Mouse (Mus musculus) liver, embryonic 11.5 days (tissue): ENCODE measurements at regions not wholly inside any gene's neighbourhood (a gene's known extent, or its start where the extent isn't known, plus 50 kb on each side); places are given as distances from the start of the nearest gene placed in this dataset.
A peak's percentile ranks its signal among the peaks of the same experiment; 100 is the strongest.

Experiments
- ATAC-seq: fragments of 200-750 bp; cut with Nextera tagmentation; replicated peaks from 2 replicates; pipeline ENCODE4 v1.8.0; 2017; ENCODE audit warnings: moderate number of reproducible peaks, mild to moderate bottlenecking, moderate TSS enrichment, moderate library complexity; ENCODE audit not compliant: low FRiP score
- DNase-seq: peaks from one replicate; pipeline ENCODE4 v3.0.0-alpha.2; 2017; ENCODE audit warnings: low spot score
- H3K27ac ChIP-seq: fragments of 300-500 bp; sonication (generic); 2 replicates; pipeline ENCODE4 v1.5.1; 2014; ENCODE audit warnings: mild to moderate bottlenecking, low read depth, low read length, control low read depth
- H3K27me3 ChIP-seq: fragments of 300-500 bp; sonication (generic); replicated peaks from 2 replicates; pipeline ENCODE4 v1.6.1; 2014; ENCODE audit warnings: low read length, mixed read lengths; ENCODE audit not compliant: control insufficient read depth, insufficient read depth
- H3K36me3 ChIP-seq: fragments of 300-500 bp; sonication (generic); 2 replicates; pipeline ENCODE4 v1.6.1; 2014; ENCODE audit warnings: mild to moderate bottlenecking, low read length, moderate library complexity, mixed read lengths; ENCODE audit not compliant: control insufficient read depth, insufficient read depth
- H3K4me1 ChIP-seq: fragments of 300-500 bp; sonication (generic); replicated peaks from 2 replicates; pipeline ENCODE4 v1.6.1; 2014; ENCODE audit warnings: low read length, mixed read lengths; ENCODE audit not compliant: control insufficient read depth, insufficient read depth
- H3K4me2 ChIP-seq: fragments of 300-500 bp; sonication (generic); 2 replicates; pipeline ENCODE4 v1.6.1; 2014; ENCODE audit warnings: mild to moderate bottlenecking, control low read depth, moderate library complexity
- H3K4me3 ChIP-seq: fragments of 300-500 bp; sonication (generic); 2 replicates; pipeline ENCODE4 v1.5.1; 2014; ENCODE audit warnings: low read depth, low read length, control low read depth
- H3K9ac ChIP-seq: fragments of 300-500 bp; sonication (generic); 2 replicates; pipeline ENCODE4 v1.6.1; 2014; ENCODE audit warnings: low read depth, low read length, control low read depth
- H3K9me3 ChIP-seq: fragments of 300-500 bp; sonication (generic); 2 replicates; pipeline ENCODE4 v1.6.1; 2016; ENCODE audit warnings: low read length, inconsistent platforms, mixed read lengths; ENCODE audit not compliant: control insufficient read depth
- WGBS: fragments of 180-500 bp; shearing (Covaris S2); extraction: QIAGEN DNeasy Blood & Tissue Kit; methylation state at CpG from one replicate; pipeline ENCODE4 v1.1.7; 2014; 5-methylcytosine and 5-hydroxymethylcytosine counted together

- whole genome bisulfite sequencing = 88% methylated on average over 2 of the region's 2 CpGs
- peak; percentile 52; the same call in 1 of the 2 replicates for ATAC-seq
- no peak overlapping the region for H3K9ac ChIP-seq
- H3K27me3 ChIP-seq = no peaks in the 10 kb centered on the region
- peaks cover 5% of the 10 kb centered on the region for H3K4me1 ChIP-seq
- H3K9me3 ChIP-seq = no peaks in the 10 kb centered on the region
- DNase-seq = no peak
- H3K4me3 ChIP-seq = no peak overlapping the region
- H3K4me2 ChIP-seq = no peak overlapping the region
- H3K36me3 ChIP-seq = no peaks in the 10 kb centered on the region
- H3K27ac ChIP-seq = no peak overlapping the region
These were observed 73.7 kb upstream of the Pgrmc2 start for GRCm38 (mm10) chr3:41156562-41156961.

DNA sequence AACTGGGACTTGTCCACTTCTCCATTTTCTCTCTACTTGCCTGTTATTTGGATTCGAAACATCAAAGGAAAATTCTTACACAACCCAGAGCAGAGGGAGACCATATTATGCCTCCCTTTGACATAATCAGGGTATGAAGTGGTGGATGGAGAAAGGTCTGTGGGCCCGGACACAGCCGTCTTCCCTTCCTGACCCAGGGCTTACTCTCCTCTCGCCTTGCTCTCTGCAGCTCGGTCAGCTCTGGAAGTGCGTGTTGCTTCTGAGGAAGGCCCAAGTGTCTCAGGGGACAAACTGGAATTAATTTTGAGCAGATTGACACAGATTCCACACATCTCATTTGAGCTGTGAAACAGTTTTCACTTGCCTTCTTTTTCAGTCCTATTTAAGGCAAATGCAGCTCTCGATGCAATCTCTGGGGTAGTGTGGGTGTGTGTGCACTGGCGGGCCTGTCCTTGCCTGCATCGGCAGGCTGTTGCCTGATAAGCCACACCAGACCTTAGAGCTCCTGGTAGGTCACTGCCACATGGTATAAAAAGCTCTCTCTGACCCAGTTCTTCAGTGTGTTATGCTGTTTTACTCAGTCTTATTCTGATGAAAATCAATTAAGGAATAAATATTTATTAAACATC lies 72.4 kb upstream of the Pgrmc2 start:
- no peak overlapping the region for H3K9ac ChIP-seq
- DNase-seq (no peak), ATAC-seq (peak; percentile 95)
- H3K9me3 ChIP-seq = no peaks in the 10 kb centered on the region
- H3K27me3 ChIP-seq = no peaks in the 10 kb centered on the region
- H3K4me1 ChIP-seq = peaks cover 5% of the 10 kb centered on the region
- no peaks in the 10 kb centered on the region for H3K36me3 ChIP-seq
- H3K4me3 ChIP-seq = no peak overlapping the region
- peak overlapping the region; percentile 38; the same call in 1 of the 2 replicates for H3K27ac ChIP-seq
- peak overlapping the region; percentile 31; the same call in 1 of the 2 replicates for H3K4me2 ChIP-seq
- 61% methylated on average over 9 of the region's 9 CpGs for WGBS

DNA sequence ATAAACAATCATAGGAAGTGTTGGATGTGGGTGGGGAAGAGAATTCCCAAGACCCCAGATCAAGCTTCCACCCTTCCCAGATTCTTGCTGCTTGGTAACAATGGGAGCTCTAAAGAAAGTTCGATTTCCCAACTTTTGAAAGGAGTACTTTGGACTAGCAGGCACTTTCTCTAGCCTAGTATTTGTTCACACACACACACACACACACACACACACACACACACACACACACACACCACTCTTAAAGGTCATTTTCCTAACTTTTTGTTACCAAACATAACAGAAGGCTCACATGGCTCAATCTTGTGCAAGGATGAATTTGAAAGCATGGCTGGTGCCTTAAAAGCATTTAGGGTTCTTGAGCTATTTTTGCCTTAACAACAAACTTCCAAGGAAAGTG lies 71.6 kb upstream of the Pgrmc2 start:
- no peak for DNase-seq
- no peak for ATAC-seq
- WGBS = 60% methylated on average over 1 of the region's 1 CpGs
- Histone ChIP-seq H3K27ac (no peak overlapping the region), H3K36me3 (no peaks in the 10 kb centered on the region), H3K4me3 (no peak overlapping the region), H3K9ac (no peak overlapping the region), H3K4me1 (peaks cover 5% of the 10 kb centered on the region), H3K9me3 (no peaks in the 10 kb centered on the region), H3K4me2 (no peak overlapping the region), H3K27me3 (no peaks in the 10 kb centered on the region)

GRCm38 (mm10) chr3:41151989-41152388 lies 69.1 kb upstream of the Pgrmc2 start:
- no peak for DNase-seq
- H3K9me3 ChIP-seq = no peaks in the 10 kb centered on the region
- 63% methylated on average over 7 of the region's 7 CpGs for WGBS

GRCm38 (mm10) chr3:41140391-41140790 lies 57.5 kb upstream of the Pgrmc2 start:
- Histone ChIP-seq H3K4me1 (no peaks in the 10 kb centered on the region), H3K36me3 (no peaks in the 10 kb centered on the region), H3K4me3 (no peak overlapping the region), H3K9me3 (no peaks in the 10 kb centered on the region), H3K4me2 (no peak overlapping the region), H3K27ac (no peak overlapping the region), H3K9ac (no peak overlapping the region), H3K27me3 (no peaks in the 10 kb centered on the region)
- ATAC-seq = no peak
- 86% methylated on average over 4 of the region's 4 CpGs for WGBS
- no peak for DNase-seq

More at GRCm38 (mm10) chr3:41151989-41152388, 69.1 kb upstream of the Pgrmc2 start:
- Histone ChIP-seq H3K27ac (no peak overlapping the region), H3K4me3 (no peak overlapping the region), H3K36me3 (no peaks in the 10 kb centered on the region), H3K4me1 (peaks cover 5% of the 10 kb centered on the region), H3K27me3 (no peaks in the 10 kb centered on the region), H3K9ac (no peak overlapping the region), H3K4me2 (no peak overlapping the region)
- no peak for ATAC-seq

GRCm38 (mm10) chr3:41137931-41138330 lies 55.1 kb upstream of the Pgrmc2 start:
- Histone ChIP-seq H3K4me2 (no peak overlapping the region), H3K9ac (no peak overlapping the region), H3K27me3 (no peaks in the 10 kb centered on the region), H3K9me3 (no peaks in the 10 kb centered on the region), H3K4me3 (no peak overlapping the region), H3K36me3 (no peaks in the 10 kb centered on the region), H3K27ac (no peak overlapping the region), H3K4me1 (no peaks in the 10 kb centered on the region)
- DNase-seq (no peak), ATAC-seq (no peak)
- WGBS = 81% methylated on average over 1 of the region's 1 CpGs

DNA sequence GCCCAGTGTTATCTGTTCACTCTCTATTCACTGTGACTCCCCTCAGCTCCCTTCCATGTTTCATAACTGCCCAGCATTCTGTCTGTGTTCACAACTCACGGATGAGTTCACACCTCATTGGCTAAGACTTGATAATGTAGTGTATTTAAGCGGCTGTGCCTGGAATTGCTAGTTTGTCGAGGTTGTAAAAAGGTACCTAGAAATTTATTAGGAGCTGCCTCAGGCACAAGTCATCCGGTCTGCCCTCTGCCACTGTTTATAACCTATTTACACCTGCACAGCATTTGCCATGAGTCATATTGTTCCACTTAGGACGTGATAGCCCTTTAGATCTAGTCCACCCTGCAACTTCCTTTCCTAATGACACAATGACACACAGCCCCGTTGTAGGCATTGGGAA lies 50.0 kb upstream of the Pgrmc2 start:
- H3K36me3 ChIP-seq = no peaks in the 10 kb centered on the region
- WGBS = 71% methylated on average over 6 of the region's 6 CpGs
- H3K4me2 ChIP-seq = no peak overlapping the region
- no peak overlapping the region for H3K27ac ChIP-seq
- DNase-seq = no peak
- H3K9ac ChIP-seq = no peak overlapping the region
- no peaks in the 10 kb centered on the region for H3K9me3 ChIP-seq
- no peak for ATAC-seq
- no peaks in the 10 kb centered on the region for H3K27me3 ChIP-seq
- no peaks in the 10 kb centered on the region for H3K4me1 ChIP-seq
- H3K4me3 ChIP-seq = no peak overlapping the region
